Mouse (Mus musculus) megakaryocyte, adult 5-6 weeks (primary cell): Measurements from ENCODE around the gene Als2. TPM values are rescaled to one million over a fixed set of nuclear protein-coding genes. Genes with fewer than 3 reads are reported as not detected.
A peak's percentile ranks its signal among the peaks of the same experiment; 100 is the strongest.

Experiments used
- ATAC-seq: 2 replicates; pipeline ENCODE4 v1.8.0; 2016; ENCODE audit warnings: mild to moderate bottlenecking, inconsistent platforms; ENCODE audit not compliant: poor library complexity, severe bottlenecking
- total RNA-seq, 2 experiments: library from RNA; stranded (forward) in 1 of 2; stranded (reverse) in 1 of 2; fragments of 153-499, 151-499 nt in 1 of 2; fragments of 221-1000, 200-1000 nt in 1 of 2; gene quantifications; 2 replicates each; pipeline versions ENCODE4 v1.2.3 to v1.2.4; 2015 to 2017

Gene Als2
- total RNA-seq, 2 experiments from 2014 or later: 2.1 to 5.1 TPM

GRCm38 (mm10) chr1:59212076-59212779 is 24.8 kb downstream of the Als2 start:
- no peak for ATAC-seq

- no peak for ATAC-seq
These were observed 25.4 kb downstream of the Als2 start for GRCm38 (mm10) chr1:59211651-59212050.

- ATAC-seq: no peak
These were observed 28.7 kb downstream of the Als2 start for GRCm38 (mm10) chr1:59208331-59208730.

GRCm38 (mm10) chr1:59204489-59204888 is 32.5 kb downstream of the Als2 start:
- ATAC-seq: no peak

GRCm38 (mm10) chr1:59202367-59202766 is 34.7 kb downstream of the Als2 start:
- no peak for ATAC-seq

GRCm38 (mm10) chr1:59201561-59201960 is 35.5 kb downstream of the Als2 start:
- no peak for ATAC-seq

GRCm38 (mm10) chr1:59200960-59201359 is 36.1 kb downstream of the Als2 start:
- no peak for ATAC-seq

- ATAC-seq: no peak
These were observed 42.1 kb downstream of the Als2 start for GRCm38 (mm10) chr1:59194979-59195378.

GRCm38 (mm10) chr1:59187786-59188185 is 49.2 kb downstream of the Als2 start:
- ATAC-seq: no peak

- ATAC-seq: no peak
These were observed 50.7 kb downstream of the Als2 start for GRCm38 (mm10) chr1:59186317-59186716.

GRCm38 (mm10) chr1:59185410-59185809 is 51.6 kb downstream of the Als2 start:
- ATAC-seq: no peak

GRCm38 (mm10) chr1:59183045-59183444 is 54.0 kb downstream of the Als2 start:
- ATAC-seq: no peak

- no peak for ATAC-seq
These were observed 54.7 kb downstream of the Als2 start for GRCm38 (mm10) chr1:59182373-59182772.

- ATAC-seq: no peak
These were observed 57.0 kb downstream of the Als2 start for GRCm38 (mm10) chr1:59180003-59180402.

GRCm38 (mm10) chr1:59178401-59178800 is 58.6 kb downstream of the Als2 start:
- ATAC-seq: no peak

- ATAC-seq: no peak
These were observed 62.3 kb downstream of the Als2 start for GRCm38 (mm10) chr1:59174514-59175373.

GRCm38 (mm10) chr1:59173023-59173422 is 64.0 kb downstream of the Als2 start:
- ATAC-seq: peak; percentile 55

GRCm38 (mm10) chr1:59171875-59172274 is 65.2 kb downstream of the Als2 start:
- peak; percentile 53; the same call in 1 of the 2 replicates for ATAC-seq

- ATAC-seq: no peak
These were observed 66.7 kb downstream of the Als2 start for GRCm38 (mm10) chr1:59170290-59170689.

GRCm38 (mm10) chr1:59169586-59169985 is 67.4 kb downstream of the Als2 start:
- no peak for ATAC-seq

- no peak for ATAC-seq
These were observed 68.5 kb downstream of the Als2 start for GRCm38 (mm10) chr1:59168556-59168955.
